Mouse (Mus musculus): Measurements from ENCODE around the gene Elovl1.

GRCm38 (mm10) chr4:118432332-118432731, 4.4 kb downstream of the Elovl1 start:
- TF ChIP-seq KAT2A (IDR thresholded peaks at IDR 0.05; ENCODE audit: insufficient replicate concordance, low read length) (no peak), CTCF (conservative IDR thresholded peaks at IDR 0.05 in 1 of 2, IDR thresholded peaks at IDR 0.05 in 1 of 2; ENCODE audit: low read depth in 2 of 2, low read length in 2 of 2) (no peak), TCF12 (IDR thresholded peaks at IDR 0.05; ENCODE audit: low read depth, low read length) (no peak), MEF2A (IDR thresholded peaks at IDR 0.05; ENCODE audit: borderline replicate concordance, low read depth, low read length) (no peak), POLR2A (IDR thresholded peaks at IDR 0.05; ENCODE audit: low read depth, low read length) (no peak), JUND (conservative IDR thresholded peaks at IDR 0.05; ENCODE audit: low read depth, low read length) (no peak), PAX5 (IDR thresholded peaks at IDR 0.05; ENCODE audit: low read length) (no peak), MXI1 (IDR thresholded peaks at IDR 0.05; ENCODE audit: low read depth, low read length) (no peak), NELFE (IDR thresholded peaks at IDR 0.05; ENCODE audit: low read depth, low read length) (no peak), GABPA (IDR thresholded peaks at IDR 0.05; ENCODE audit: insufficient replicate concordance, low read depth, low read length) (no peak), EP300 (IDR thresholded peaks at IDR 0.05; ENCODE audit: low read length) (no peak), RAD21 (IDR thresholded peaks at IDR 0.05; ENCODE audit: low read depth, low read length) (no peak)
